Mouse (Mus musculus): ENCODE measurements around the gene Sart3. TPM values are rescaled to one million over a fixed set of nuclear protein-coding genes. Genes with fewer than 3 reads are reported as not detected.

Sart3 gene
- polyA plus RNA-seq, 1 experiment: 29.3 TPM

DNA sequence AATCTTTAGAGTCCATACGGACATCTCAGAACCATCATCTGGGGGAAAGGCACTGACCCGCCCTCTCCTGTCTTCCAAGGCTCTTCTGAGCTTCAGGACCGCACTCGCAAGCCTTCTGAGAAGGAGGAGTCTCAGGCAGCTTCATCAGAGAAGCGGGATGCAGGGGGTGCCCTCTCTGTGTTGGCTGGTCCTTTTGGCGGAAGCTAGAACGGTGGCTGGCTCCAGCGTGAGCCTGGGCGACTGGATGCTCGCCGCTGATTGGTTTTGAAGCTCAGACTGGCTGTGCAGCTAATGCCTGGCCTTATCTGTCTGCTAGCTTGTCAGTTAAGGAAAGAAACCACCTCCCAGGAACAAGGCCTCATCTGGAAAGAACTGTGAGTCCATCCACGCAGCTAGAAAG is 45.1 kb downstream of the Sart3 start:
- TF ChIP-seq POLR2AphosphoS2 (IDR thresholded peaks at IDR 0.05; ENCODE audit: insufficient read length, low read depth) (no peak), TCF3 (IDR thresholded peaks at IDR 0.05; ENCODE audit: insufficient read length, low read depth) (no peak), MYOD1 (IDR thresholded peaks at IDR 0.05; ENCODE audit: control insufficient read depth in 1 of 3, insufficient read length in 2 of 3, low read depth in 2 of 3) (no peak), USF1 (IDR thresholded peaks at IDR 0.05; ENCODE audit: low read depth) (no peak), MAX (IDR thresholded peaks at IDR 0.05; ENCODE audit: low read depth) (no peak), SRF (IDR thresholded peaks at IDR 0.05; ENCODE audit: control insufficient read depth, insufficient read length, low read depth) (no peak), E2F4 (IDR thresholded peaks at IDR 0.05; ENCODE audit: insufficient read depth) (no peak), REST (IDR thresholded peaks at IDR 0.05; ENCODE audit: insufficient read depth, insufficient read length) (no peak), MYOG (IDR thresholded peaks at IDR 0.05; ENCODE audit: control insufficient read depth in 1 of 3, insufficient read depth in 1 of 3, insufficient read length in 2 of 3, low read depth in 2 of 3) (no peak)
- peaks cover 51% of the 10 kb centered on the region for H3K27me3 ChIP-seq (ENCODE audit: control insufficient read depth, insufficient read depth, insufficient read length)
- no peak overlapping the region for H3K4me2 ChIP-seq (ENCODE audit: low read depth)
- H3K4me3 ChIP-seq: no peak overlapping the region
- no peaks in the 10 kb centered on the region for H3K36me3 ChIP-seq (ENCODE audit: control insufficient read depth, insufficient read depth)
- H3ac ChIP-seq (ENCODE audit: control insufficient read depth, insufficient read length): no peak overlapping the region
- no peaks in the 10 kb centered on the region for H3K79me2 ChIP-seq (ENCODE audit: control insufficient read depth, insufficient read depth)

DNA sequence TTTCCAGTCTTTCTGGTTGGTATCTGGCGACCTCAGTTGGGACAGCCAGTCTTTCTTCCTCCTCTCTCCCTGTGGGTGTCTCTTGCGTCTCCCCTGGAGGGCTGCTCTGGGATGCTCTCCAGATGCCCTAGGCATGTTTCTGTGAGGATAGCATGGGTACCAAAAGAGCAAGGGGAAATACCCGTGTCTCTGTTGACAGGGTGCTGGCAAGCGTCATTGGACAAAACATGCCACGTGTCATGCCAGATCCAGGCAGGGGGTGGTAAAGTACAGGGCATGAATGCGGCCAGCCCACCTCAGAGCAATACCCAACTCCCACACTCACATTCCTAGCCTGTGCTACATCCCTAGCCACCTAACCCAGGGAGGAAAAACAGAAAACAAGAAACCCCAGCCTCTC is 45.7 kb downstream of the Sart3 start:
- Histone ChIP-seq H3K27me3 (ENCODE audit: control insufficient read depth, insufficient read depth, insufficient read length) (peaks cover 51% of the 10 kb centered on the region), H3K79me2 (ENCODE audit: control insufficient read depth, insufficient read depth) (no peaks in the 10 kb centered on the region)

DNA sequence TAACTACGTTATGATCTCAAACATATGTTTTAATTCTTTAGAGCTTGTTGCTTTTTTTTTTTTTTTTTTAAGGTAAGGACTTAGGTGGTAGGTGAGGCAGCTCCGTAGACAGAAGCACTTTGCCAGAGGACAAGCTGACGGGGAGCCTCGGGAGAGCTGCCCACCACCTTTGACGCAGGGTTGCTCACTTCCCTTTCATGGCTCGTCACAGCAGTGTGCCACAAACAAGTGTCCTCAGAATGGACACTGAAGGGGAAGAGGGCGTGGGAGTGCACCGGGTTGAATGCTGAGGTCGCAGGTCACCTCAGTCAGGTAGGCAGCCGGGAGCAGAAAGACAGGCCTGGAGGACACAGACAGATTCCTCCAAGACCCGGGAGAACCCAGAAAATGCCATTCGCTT is 46.9 kb downstream of the Sart3 start:
- H3K27me3 ChIP-seq (ENCODE audit: control insufficient read depth, insufficient read depth, insufficient read length): peaks cover 44% of the 10 kb centered on the region
- no peak overlapping the region for H3ac ChIP-seq (ENCODE audit: control insufficient read depth, insufficient read length)
- H3K79me2 ChIP-seq (ENCODE audit: control insufficient read depth, insufficient read depth): no peaks in the 10 kb centered on the region
- no peaks in the 10 kb centered on the region for H3K36me3 ChIP-seq (ENCODE audit: control insufficient read depth, insufficient read depth)
- H3K4me3 ChIP-seq: no peak overlapping the region
- TF ChIP-seq REST (IDR thresholded peaks at IDR 0.05; ENCODE audit: insufficient read depth, insufficient read length) (no peak), MYOG (IDR thresholded peaks at IDR 0.05; ENCODE audit: control insufficient read depth in 1 of 3, insufficient read depth in 1 of 3, insufficient read length in 2 of 3, low read depth in 2 of 3) (no peak), MYOD1 (IDR thresholded peaks at IDR 0.05; ENCODE audit: control insufficient read depth in 1 of 3, insufficient read length in 2 of 3, low read depth in 2 of 3) (no peak), E2F4 (IDR thresholded peaks at IDR 0.05; ENCODE audit: insufficient read depth) (no peak), MAX (IDR thresholded peaks at IDR 0.05; ENCODE audit: low read depth) (no peak), POLR2AphosphoS2 (IDR thresholded peaks at IDR 0.05; ENCODE audit: insufficient read length, low read depth) (no peak), TCF12 (IDR thresholded peaks at IDR 0.05; ENCODE audit: insufficient read depth, poor library complexity, severe bottlenecking) (no peak), CEBPB (IDR thresholded peaks at IDR 0.05; ENCODE audit: insufficient read depth, poor library complexity, severe bottlenecking) (no peak), SRF (IDR thresholded peaks at IDR 0.05; ENCODE audit: control insufficient read depth, insufficient read length, low read depth) (no peak), POLR2A (IDR thresholded peaks at IDR 0.05; ENCODE audit: insufficient read length, low read depth) (no peak), USF1 (IDR thresholded peaks at IDR 0.05; ENCODE audit: low read depth) (no peak), TCF3 (IDR thresholded peaks at IDR 0.05; ENCODE audit: insufficient read length, low read depth) (no peak)
- no peak overlapping the region for H3K4me2 ChIP-seq (ENCODE audit: low read depth)

More for the DNA sequence above, 45.7 kb downstream of the Sart3 start:
- Histone ChIP-seq H3K4me3 (no peak overlapping the region), H3ac (ENCODE audit: control insufficient read depth, insufficient read length) (no peak overlapping the region), H3K36me3 (ENCODE audit: control insufficient read depth, insufficient read depth) (no peaks in the 10 kb centered on the region), H3K4me2 (ENCODE audit: low read depth) (no peak overlapping the region)
- TF ChIP-seq REST (IDR thresholded peaks at IDR 0.05; ENCODE audit: insufficient read depth, insufficient read length) (no peak), POLR2AphosphoS2 (IDR thresholded peaks at IDR 0.05; ENCODE audit: insufficient read length, low read depth) (no peak), TCF3 (IDR thresholded peaks at IDR 0.05; ENCODE audit: insufficient read length, low read depth) (no peak), MYOG (IDR thresholded peaks at IDR 0.05; ENCODE audit: control insufficient read depth in 1 of 3, insufficient read depth in 1 of 3, insufficient read length in 2 of 3, low read depth in 2 of 3) (no peak), MAX (IDR thresholded peaks at IDR 0.05; ENCODE audit: low read depth) (no peak), MYOD1 (IDR thresholded peaks at IDR 0.05; ENCODE audit: control insufficient read depth in 1 of 3, insufficient read length in 2 of 3, low read depth in 2 of 3) (no peak), USF1 (IDR thresholded peaks at IDR 0.05; ENCODE audit: low read depth) (no peak), TCF12 (IDR thresholded peaks at IDR 0.05; ENCODE audit: insufficient read depth, poor library complexity, severe bottlenecking) (no peak), POLR2A (IDR thresholded peaks at IDR 0.05; ENCODE audit: insufficient read length, low read depth) (no peak), E2F4 (IDR thresholded peaks at IDR 0.05; ENCODE audit: insufficient read depth) (no peak), SRF (IDR thresholded peaks at IDR 0.05; ENCODE audit: control insufficient read depth, insufficient read length, low read depth) (no peak), CEBPB (IDR thresholded peaks at IDR 0.05; ENCODE audit: insufficient read depth, poor library complexity, severe bottlenecking) (no peak)

DNA sequence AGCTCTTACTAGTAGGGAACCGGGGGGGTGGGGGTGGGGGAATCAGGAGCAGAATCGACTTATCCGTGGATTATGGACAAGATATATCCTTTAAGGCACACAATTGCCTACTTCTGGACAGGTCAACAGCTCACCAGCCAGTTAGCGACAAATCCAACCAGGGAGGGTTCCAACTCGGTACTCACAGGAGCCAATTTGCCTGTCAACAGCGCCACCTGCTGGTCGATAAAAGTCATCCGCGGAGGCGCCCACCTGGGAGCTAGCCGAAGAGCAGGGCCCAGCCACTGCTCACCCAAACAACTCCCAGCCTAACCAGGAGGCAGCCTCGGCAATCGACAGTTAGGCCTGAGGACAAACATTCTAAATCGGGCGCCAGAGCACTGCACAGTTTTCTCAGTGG is 47.9 kb downstream of the Sart3 start, which contains the start of gene 1700069L16Rik:
1700069L16Rik (minus strand) TSS at position 327 of the 400 bp plus-strand sequence.
- Histone ChIP-seq H3K4me3 (no peak within 1 kb of the TSS), H3ac (ENCODE audit: control insufficient read depth, insufficient read length) (no peak within 1 kb of the TSS), H3K27me3 (ENCODE audit: control insufficient read depth, insufficient read depth, insufficient read length) (peaks cover 38% of the 10 kb centered on the region), H3K36me3 (ENCODE audit: control insufficient read depth, insufficient read depth) (no peaks in the 10 kb centered on the region), H3K4me2 (ENCODE audit: low read depth) (no peak within 1 kb of the TSS), H3K79me2 (ENCODE audit: control insufficient read depth, insufficient read depth) (no peaks in the 10 kb centered on the region)
- no peak for TF ChIP-seq SRF (IDR thresholded peaks at IDR 0.05; ENCODE audit: control insufficient read depth, insufficient read length, low read depth)
- no peak for TF ChIP-seq POLR2AphosphoS2 (IDR thresholded peaks at IDR 0.05; ENCODE audit: insufficient read length, low read depth)
- no peak for TF ChIP-seq CEBPB (IDR thresholded peaks at IDR 0.05; ENCODE audit: insufficient read depth, poor library complexity, severe bottlenecking)
- TF ChIP-seq POLR2A (IDR thresholded peaks at IDR 0.05; ENCODE audit: insufficient read length, low read depth): no peak
- no peak for TF ChIP-seq MYOG (IDR thresholded peaks at IDR 0.05; ENCODE audit: control insufficient read depth in 1 of 3, insufficient read depth in 1 of 3, insufficient read length in 2 of 3, low read depth in 2 of 3)
- no peak for TF ChIP-seq MYOD1 (IDR thresholded peaks at IDR 0.05; ENCODE audit: control insufficient read depth in 1 of 3, insufficient read length in 2 of 3, low read depth in 2 of 3)
- TF ChIP-seq REST (IDR thresholded peaks at IDR 0.05; ENCODE audit: insufficient read depth, insufficient read length): no peak
- TF ChIP-seq MAX (IDR thresholded peaks at IDR 0.05; ENCODE audit: low read depth): no peak
- TF ChIP-seq USF1 (IDR thresholded peaks at IDR 0.05; ENCODE audit: low read depth): no peak
- TF ChIP-seq TCF12 (IDR thresholded peaks at IDR 0.05; ENCODE audit: insufficient read depth, poor library complexity, severe bottlenecking): no peak
- no peak for TF ChIP-seq TCF3 (IDR thresholded peaks at IDR 0.05; ENCODE audit: insufficient read length, low read depth)
- TF ChIP-seq E2F4 (IDR thresholded peaks at IDR 0.05; ENCODE audit: insufficient read depth): no peak
